Mouse (Mus musculus) C2C12 (cell line): Measurements from ENCODE around the gene Chtop. TPM values are rescaled to one million over a fixed set of nuclear protein-coding genes. Genes with fewer than 3 reads are reported as not detected.

Source experiments
- H3K27me3 ChIP-seq: one replicate; pipeline ENCODE4 v1.6.1; 2011; ENCODE audit not compliant: control insufficient read depth, insufficient read depth, insufficient read length
- H3K36me3 ChIP-seq: one replicate; pipeline ENCODE4 v1.6.1; 2011; ENCODE audit not compliant: control insufficient read depth, insufficient read depth
- H3K4me3 ChIP-seq: one replicate; pipeline ENCODE4 v1.5.1; 2011; ENCODE audit warnings: mild to moderate bottlenecking, control low read depth; ENCODE audit not compliant: poor library complexity, insufficient read depth, severe bottlenecking
- H3K79me2 ChIP-seq: one replicate; pipeline ENCODE4 v1.6.1; 2011; ENCODE audit not compliant: control insufficient read depth, insufficient read depth
- H3K79me3 ChIP-seq: one replicate; pipeline ENCODE4 v1.6.1; 2011; ENCODE audit warnings: low read depth, control low read depth
- H3ac ChIP-seq: one replicate; pipeline ENCODE3; 2011; ENCODE audit warnings: low read depth; ENCODE audit not compliant: control insufficient read depth, insufficient read length
- CEBPB ChIP-seq: IDR thresholded peaks from one replicate; pipeline ENCODE4 v1.6.1; 2011; ENCODE audit warnings: low read depth, mild to moderate bottlenecking, control low read depth, moderate library complexity
- CTCF ChIP-seq: IDR thresholded peaks from one replicate; pipeline ENCODE4 v1.5.1; 2011; ENCODE audit not compliant: control insufficient read depth, insufficient read depth, insufficient read length
- FOSL1 ChIP-seq: IDR thresholded peaks from one replicate; pipeline ENCODE4 v1.8.0; 2011; ENCODE audit warnings: mild to moderate bottlenecking, low read length; ENCODE audit not compliant: poor library complexity, insufficient read depth, severe bottlenecking
- MAX ChIP-seq: IDR thresholded peaks from one replicate; pipeline ENCODE4 v1.6.1; 2011; ENCODE audit warnings: mild to moderate bottlenecking, control low read depth
- MYOD1 ChIP-seq: IDR thresholded peaks from one replicate; pipeline ENCODE4 v1.6.1; 2011; ENCODE audit warnings: low read depth; ENCODE audit not compliant: control insufficient read depth, insufficient read length
- MYOG ChIP-seq: IDR thresholded peaks from one replicate; pipeline ENCODE4 v1.6.1; 2011; ENCODE audit not compliant: control insufficient read depth, insufficient read length; ENCODE audit errors: extremely low read depth
- USF1 ChIP-seq: IDR thresholded peaks from one replicate; pipeline ENCODE4 v1.6.1; 2011; ENCODE audit warnings: low read depth, mild to moderate bottlenecking, control low read depth, moderate library complexity
- long read RNA-seq, 2 experiments: library from polyadenylated mRNA; unstranded; transcript quantifications; one replicate each; pipeline ENCODE4 v2.0.0; 2019 to 2020
- polyA plus RNA-seq: library from polyadenylated mRNA; unstranded; fragments of >200 nt; fragmentation: generic; extraction: Trizol; gene quantifications from one replicate; pipeline ENCODE4 v1.2.1, GENCODE M21; 2012; ENCODE audit warnings: missing spikeins

Gene Chtop
- 103 TPM for polyA plus RNA-seq
- long read RNA-seq, experiment 1, transcript Chtop-202 (6 exons, 2,012 nt): major isoform, 42 of 94 reads
- long read RNA-seq, experiment 1, transcript Chtop-201 (5 exons, 3,257 nt): minor isoform, 5 of 94 reads
- long read RNA-seq, experiment 1, partial matches to known transcripts: 7 of 94 reads
- long read RNA-seq, experiment 1, other reads (novel, unspliced or antisense): 30 of 94 reads
- long read RNA-seq, experiment 2, transcript Chtop-201 (5 exons, 3,257 nt): minor isoform, 39 of 565 reads
- long read RNA-seq, experiment 2, transcript Chtop-203 (5 exons, 1,842 nt): minor isoform, 33 of 565 reads
- long read RNA-seq, experiment 2, transcript Chtop-202 (6 exons, 2,012 nt): major isoform, 243 of 565 reads
- long read RNA-seq, experiment 2, transcript Chtop-207 (5 exons, 1,321 nt): minor isoform, 63 of 565 reads
- long read RNA-seq, experiment 2, partial matches to known transcripts: 6 of 565 reads
- long read RNA-seq, experiment 2, other reads (novel, unspliced or antisense): 162 of 565 reads

- H3K36me3 ChIP-seq: peaks cover 41% of the 10 kb centered on the region
- peak within 1 kb of the TSS; percentile 67 for H3ac ChIP-seq
- no peaks in the 10 kb centered on the region for H3K27me3 ChIP-seq
- peaks cover 48% of the 10 kb centered on the region for H3K79me3 ChIP-seq
- no peak for TF ChIP-seq FOSL1
- TF ChIP-seq MAX: peak; percentile 26
- peaks cover 71% of the 10 kb centered on the region for H3K79me2 ChIP-seq
- H3K4me3 ChIP-seq: peak within 1 kb of the TSS; percentile 84
Observed at GRCm38 (mm10) chr3:90508950-90509746, at the start of gene Chtop. Chtop (minus strand) TSS chr3:90509498.

GRCm38 (mm10) chr3:90555954-90556353 is 46.7 kb upstream of the Chtop start:
- Histone ChIP-seq H3ac (no peak overlapping the region), H3K27me3 (no peaks in the 10 kb centered on the region), H3K79me3 (no peaks in the 10 kb centered on the region), H3K79me2 (no peaks in the 10 kb centered on the region), H3K36me3 (no peaks in the 10 kb centered on the region), H3K4me3 (no peak overlapping the region)
- TF ChIP-seq FOSL1 (no peak), MAX (no peak), MYOG (no peak), MYOD1 (no peak), CTCF (no peak), CEBPB (no peak), USF1 (no peak)

- no peak overlapping the region for H3K4me3 ChIP-seq
- no peaks in the 10 kb centered on the region for H3K79me2 ChIP-seq
- no peaks in the 10 kb centered on the region for H3K79me3 ChIP-seq
- no peaks in the 10 kb centered on the region for H3K36me3 ChIP-seq
- H3ac ChIP-seq: no peak overlapping the region
- TF ChIP-seq CEBPB (peak; percentile 17), MYOG (no peak)
- H3K27me3 ChIP-seq: no peaks in the 10 kb centered on the region
Observed at GRCm38 (mm10) chr3:90552231-90552630, 42.9 kb upstream of the Chtop start.

GRCm38 (mm10) chr3:90550421-90550790 is 41.1 kb upstream of the Chtop start:
- Histone ChIP-seq H3K4me3 (no peak overlapping the region), H3K27me3 (no peaks in the 10 kb centered on the region), H3K79me3 (no peaks in the 10 kb centered on the region), H3ac (no peak overlapping the region), H3K79me2 (no peaks in the 10 kb centered on the region), H3K36me3 (no peaks in the 10 kb centered on the region)
- TF ChIP-seq MAX (no peak), CEBPB (no peak), MYOG (no peak), MYOD1 (no peak), USF1 (no peak), CTCF (no peak), FOSL1 (no peak)

GRCm38 (mm10) chr3:90549676-90550420 is 40.5 kb upstream of the Chtop start:
- no peak for TF ChIP-seq USF1
- no peak for TF ChIP-seq MYOD1
- TF ChIP-seq CEBPB: peak; percentile 67
- no peak for TF ChIP-seq MAX
- TF ChIP-seq FOSL1: peak; percentile 65
- Histone ChIP-seq H3K4me3 (no peak overlapping the region), H3K79me2 (no peaks in the 10 kb centered on the region), H3K27me3 (no peaks in the 10 kb centered on the region), H3K79me3 (no peaks in the 10 kb centered on the region), H3K36me3 (no peaks in the 10 kb centered on the region), H3ac (no peak overlapping the region)
